Mouse (Mus musculus) cerebellum, adult 2 months (tissue): ENCODE data around the gene Pcnx3. TPM values are rescaled to one million over a fixed set of nuclear protein-coding genes. Genes with fewer than 3 reads are reported as not detected.
A peak's percentile ranks its signal among the peaks of the same experiment; 100 is the strongest.

Experiments
- DNase-seq, 2 experiments: peaks; one replicate each; pipeline ENCODE4 v3.0.0; 2021
- H3K27ac ChIP-seq: fragments of 200-500 bp; 2 replicates; pipeline ENCODE4 v1.5.1; 2012; ENCODE audit warnings: low read length, control low read depth, inconsistent platforms; ENCODE audit not compliant: insufficient read depth
- H3K27me3 ChIP-seq: fragments of 200-500 bp; 2 replicates; pipeline ENCODE4 v1.6.1; 2012; ENCODE audit warnings: inconsistent platforms, mild to moderate bottlenecking, low read length, moderate library complexity; ENCODE audit not compliant: control insufficient read depth, insufficient read depth
- H3K4me1 ChIP-seq: fragments of 200-500 bp; 2 replicates; pipeline ENCODE4 v1.6.1; 2011; ENCODE audit warnings: low read length; ENCODE audit not compliant: control insufficient read depth, insufficient read depth
- H3K4me3 ChIP-seq: fragments of 200-500 bp; replicated peaks from 2 replicates; pipeline ENCODE3; 2011; ENCODE audit warnings: mild to moderate bottlenecking, low read depth, low read length, control low read depth; ENCODE audit not compliant: insufficient read depth
- CTCF ChIP-seq: fragments of 200-500 bp; IDR thresholded peaks from 2 replicates; pipeline ENCODE4 v1.5.1; 2011; ENCODE audit warnings: low read depth, mild to moderate bottlenecking, control low read depth, low read length, moderate library complexity, borderline replicate concordance; ENCODE audit not compliant: insufficient read depth
- POLR2A ChIP-seq: fragments of 200-500 bp; IDR thresholded peaks from 2 replicates; pipeline ENCODE4 v1.6.1; 2011; ENCODE audit warnings: low read length, control low read depth, borderline replicate concordance; ENCODE audit not compliant: insufficient read depth
- WGBS: fragments of 180-500 bp; shearing (Covaris S2); methylation state at CpG from one replicate; pipeline ENCODE4 v1.1.7; 2018; 5-methylcytosine and 5-hydroxymethylcytosine counted together
- polyA plus RNA-seq: library from polyadenylated mRNA; depleted of rRNA; stranded (reverse); fragments of >200 nt; gene quantifications from 2 replicates; pipeline ENCODE4 v1.2.3, GENCODE M21; 2012; rRNA removed

Gene Pcnx3
- 65.0 and 65.1 TPM in 2 replicates for polyA plus RNA-seq

DNA sequence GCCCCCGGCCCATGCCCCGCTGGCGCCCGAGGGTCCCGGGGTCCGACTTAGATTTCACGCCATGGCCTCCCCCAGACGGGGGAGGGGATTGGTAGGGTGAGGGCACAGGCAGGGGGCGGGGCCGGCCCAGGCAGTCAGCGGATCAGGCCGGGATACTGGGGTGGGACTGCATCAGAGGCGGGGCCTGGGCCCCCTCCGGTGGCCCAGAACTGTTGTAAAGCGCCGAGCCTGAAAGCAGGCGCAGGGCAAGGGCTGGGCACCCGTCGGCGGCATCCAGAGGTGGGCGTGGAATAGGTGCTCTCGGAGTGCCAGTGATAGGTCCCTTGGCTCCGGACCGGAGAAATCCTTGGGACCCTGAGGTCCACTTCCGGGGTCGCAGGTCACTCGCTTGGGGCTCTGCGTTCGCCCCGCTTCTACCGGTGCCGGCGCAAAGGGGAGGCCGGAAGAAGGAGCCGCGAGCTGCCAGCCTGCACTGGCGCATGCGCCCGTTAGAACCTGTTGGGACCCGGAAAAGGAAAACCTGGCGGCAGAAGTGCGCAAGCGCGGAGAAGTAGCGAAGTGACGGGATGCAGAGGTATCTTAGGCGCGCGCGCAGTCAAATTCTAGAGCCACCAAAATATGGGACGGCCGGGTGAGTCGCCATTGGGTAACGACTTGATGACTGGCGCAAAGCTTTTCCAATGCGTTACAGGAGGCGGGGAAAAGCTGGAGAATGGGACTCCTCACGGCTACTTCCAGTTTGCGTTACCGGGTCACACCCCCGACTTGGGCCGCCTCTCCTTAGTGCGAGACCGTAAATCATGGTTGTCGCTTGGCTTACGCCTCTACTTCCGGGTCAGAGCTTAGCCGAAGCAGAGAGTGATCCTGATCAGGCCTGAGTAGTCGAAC is at the start of gene Pcnx3, which contains the start of gene Map3k11:
TSS of gene Pcnx3 (minus strand) at position 709 of the 888 bp plus-strand sequence.
TSS of gene Map3k11 (plus strand) at position 543 of the 888 bp plus-strand sequence.
- peak; percentile 98 to 99 for DNase-seq
- TF ChIP-seq POLR2A (peak; percentile 62; the same call in 1 of the 2 replicates), CTCF (no peak)
- no peaks in the 10 kb centered on the region for H3K27me3 ChIP-seq
- H3K4me3 ChIP-seq = peak within 1 kb of the TSS; percentile 82
- H3K27ac ChIP-seq = peak within 1 kb of the TSS; percentile 70
- peaks cover 34% of the 10 kb centered on the region for H3K4me1 ChIP-seq
- WGBS = under 1% methylated on average over 69 of the region's 69 CpGs

DNA sequence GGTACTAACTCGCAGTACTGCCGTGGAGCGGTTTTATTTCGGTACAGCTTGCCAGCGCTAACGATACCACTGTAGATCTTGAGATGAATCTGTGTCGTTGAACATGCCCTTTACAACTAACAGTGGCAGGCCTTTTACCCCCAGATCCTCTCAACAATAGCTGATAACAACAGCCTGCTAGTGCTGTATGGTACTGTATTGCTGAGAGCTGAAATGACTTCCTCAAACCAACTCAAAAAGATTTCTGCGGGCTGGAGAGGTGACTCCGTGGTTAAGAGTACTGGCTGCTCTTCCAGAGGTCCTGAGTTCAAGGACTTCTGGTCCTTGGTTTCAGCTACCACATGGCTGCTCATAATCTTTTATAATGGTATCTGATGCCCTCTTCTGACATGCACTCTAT is 45.6 kb upstream of the Pcnx3 start:
- Histone ChIP-seq H3K27me3 (no peaks in the 10 kb centered on the region), H3K4me1 (peaks cover 5% of the 10 kb centered on the region; the same call in 1 of the 2 replicates), H3K27ac (no peak overlapping the region), H3K4me3 (no peak overlapping the region)
- DNase-seq = no peak
- 76% methylated on average over 9 of the region's 9 CpGs for WGBS
- TF ChIP-seq POLR2A = no peak
- TF ChIP-seq CTCF = no peak

DNA sequence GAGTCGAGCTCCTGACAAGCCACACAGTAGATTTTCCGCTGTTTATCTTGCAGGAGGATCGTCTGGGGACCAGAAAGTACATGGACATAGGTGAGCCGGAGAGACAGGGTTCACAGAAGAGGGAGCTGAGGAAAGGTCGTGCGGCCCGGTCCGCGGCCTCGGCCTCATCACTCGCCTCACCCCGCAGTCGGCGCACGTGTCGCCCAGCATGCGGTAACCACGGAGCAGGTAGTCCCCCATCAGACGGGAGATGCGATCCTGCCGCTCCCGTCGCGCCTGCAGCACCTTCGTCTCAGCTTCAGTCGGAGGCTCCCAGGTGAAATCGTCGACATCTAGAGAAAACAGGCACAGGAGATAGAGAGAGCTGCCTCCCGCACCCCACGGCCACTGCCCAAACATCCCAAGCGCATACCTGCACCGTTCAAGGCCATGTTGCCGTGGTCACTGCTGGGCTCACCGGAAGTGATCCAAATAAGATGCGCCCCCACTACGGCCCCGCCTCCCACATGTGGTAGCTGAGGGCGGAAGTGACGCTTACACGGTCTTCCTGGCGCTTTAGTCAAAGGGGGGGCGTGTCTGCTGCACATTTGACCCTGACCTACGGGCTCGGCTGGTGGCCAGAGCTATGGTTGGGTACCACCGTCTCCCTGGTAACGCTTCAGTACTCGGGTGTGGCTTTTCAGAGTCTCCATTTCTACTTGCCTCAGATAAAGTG is 42.7 kb upstream of the Pcnx3 start:
- WGBS = under 1% methylated on average over 47 of the region's 47 CpGs
- TF ChIP-seq POLR2A = peak; percentile 95
- no peak for TF ChIP-seq CTCF
- Histone ChIP-seq H3K4me3 (peak overlapping the region; percentile 80), H3K27ac (peak overlapping the region; percentile 15; the same call in 1 of the 2 replicates), H3K27me3 (no peaks in the 10 kb centered on the region), H3K4me1 (peaks cover 13% of the 10 kb centered on the region; the same call in 1 of the 2 replicates)
- peak; percentile 93 for DNase-seq

- WGBS = 53% methylated on average over 29 of the region's 29 CpGs
- TF ChIP-seq POLR2A (no peak), CTCF (no peak)
- no peaks in the 10 kb centered on the region for H3K27me3 ChIP-seq
- H3K4me1 ChIP-seq = peaks cover 13% of the 10 kb centered on the region; the same call in 1 of the 2 replicates
- peak overlapping the region; percentile 80 for H3K4me3 ChIP-seq
- DNase-seq = peak; percentile 57 to 62
- no peak overlapping the region for H3K27ac ChIP-seq
Measured at GRCm38 (mm10) chr19:5730314-5731186, 41.8 kb upstream of the Pcnx3 start.

DNA sequence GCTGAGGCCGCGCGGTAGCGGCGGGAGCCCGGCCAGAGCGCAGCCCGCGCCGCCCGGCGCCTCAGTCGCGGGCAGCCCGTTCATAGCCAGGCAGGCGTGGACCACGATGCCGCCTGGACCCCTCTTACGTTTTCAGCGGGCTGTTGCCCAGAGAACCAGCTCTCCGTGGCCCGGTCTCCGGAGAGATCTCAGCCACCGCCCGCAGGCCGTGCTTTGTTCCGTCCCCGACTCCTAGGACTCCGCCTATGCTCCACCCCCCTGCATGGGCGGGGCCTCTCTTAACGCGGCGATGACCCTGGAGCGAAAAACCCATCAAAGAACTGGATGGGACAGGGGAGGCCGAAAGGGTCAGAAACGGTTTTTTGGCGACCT is 40.7 kb upstream of the Pcnx3 start, which contains the start of gene Fam89b:
TSS of gene Fam89b (minus strand) at position 210 of the 372 bp plus-strand sequence.
- Histone ChIP-seq H3K27ac (peak within 1 kb of the TSS; percentile 45; the same call in 1 of the 2 replicates), H3K27me3 (no peaks in the 10 kb centered on the region), H3K4me3 (peak within 1 kb of the TSS; percentile 81), H3K4me1 (peaks cover 13% of the 10 kb centered on the region; the same call in 1 of the 2 replicates)
- TF ChIP-seq POLR2A (peak; percentile 67), CTCF (no peak)
- peak; percentile 83 to 86 for DNase-seq
- under 1% methylated on average over 37 of the region's 37 CpGs for WGBS

- DNase-seq = peak; percentile 55 to 67
- TF ChIP-seq CTCF (no peak), POLR2A (no peak)
- H3K4me1 ChIP-seq = peaks cover 13% of the 10 kb centered on the region; the same call in 1 of the 2 replicates
- WGBS = under 1% methylated on average over 37 of the region's 37 CpGs
- no peaks in the 10 kb centered on the region for H3K27me3 ChIP-seq
- H3K4me3 ChIP-seq = peak overlapping the region; percentile 81
- H3K27ac ChIP-seq = peak overlapping the region; percentile 45; the same call in 1 of the 2 replicates
Measured at GRCm38 (mm10) chr19:5728631-5729443, 40.1 kb upstream of the Pcnx3 start.
